8 mouse cellular contexts compared by ENCODE assay signal in genomic region chr4:63398854-63399609, GRCm38 (mm10). TPM values are rescaled to one million over a fixed set of nuclear protein-coding genes. Genes with fewer than 3 reads are reported as not detected.
DNase-seq lines count a peak whose midpoint lies in the region; ATAC-seq and TF ChIP-seq lines count a peak whose summit lies in the region.

No protein-coding gene starts in this region.

- no peak overlapping the region for H3K9ac ChIP-seq in forebrain, embryonic 12.5 days
- no peak overlapping the region for H3K9ac ChIP-seq in forebrain, embryonic 11.5 days (ENCODE audit: low read length)

- intact Hi-C loops in left cerebral cortex, adult 2 months (cut with DNase I) = no loop called here

- peaks cover 45% of the 10 kb centered on the region for H3K4me1 ChIP-seq in forebrain, embryonic 12.5 days
- H3K4me1 ChIP-seq in forebrain, embryonic 11.5 days (replicated peaks; ENCODE audit: control insufficient read depth, insufficient read depth, low read length) = peaks cover 7% of the 10 kb centered on the region; the same call in 1 of the 2 replicates
- H3K4me1 ChIP-seq in lung, adult 2 months (ENCODE audit: control insufficient read depth, insufficient read depth, low read length) = peaks cover 18% of the 10 kb centered on the region

- DNase-seq in forebrain, embryonic 11.5 days (ENCODE audit: low spot score) = no peak
- peak; percentile 37 for DNase-seq in lung, adult 2 months
- peak; percentile 66 to 79 for DNase-seq in spleen, postnatal 4 days (ENCODE audit: low spot score in 2 of 2)
- DNase-seq in left cerebral cortex, adult 2 months (ENCODE audit: extremely low spot score in 1 of 2, low spot score in 2 of 2) = no peak

- TF ChIP-seq POLR2A in lung, adult 2 months (IDR thresholded peaks at IDR 0.05; ENCODE audit: borderline replicate concordance, extremely low read depth, low read depth, low read length) = no peak

- no peak overlapping the region for H3K4me2 ChIP-seq in forebrain, embryonic 12.5 days
- H3K4me2 ChIP-seq in forebrain, embryonic 11.5 days (ENCODE audit: low read depth, low read length, severe bottlenecking) = no peak overlapping the region

- no peak overlapping the region for H3K4me3 ChIP-seq in forebrain, embryonic 12.5 days (replicated peaks)
- H3K4me3 ChIP-seq in forebrain, embryonic 11.5 days (ENCODE audit: low read depth, low read length) = no peak overlapping the region
- H3K4me3 ChIP-seq in lung, adult 2 months (replicated peaks; ENCODE audit: extremely low read depth, low read depth, low read length) = no peak overlapping the region
- H3K4me3 ChIP-seq in left cerebral cortex, adult 2 months = no peak overlapping the region

- H3K36me3 ChIP-seq in forebrain, embryonic 12.5 days (replicated peaks) = peaks cover 38% of the 10 kb centered on the region
- H3K36me3 ChIP-seq in forebrain, embryonic 11.5 days (ENCODE audit: control insufficient read depth, insufficient read depth, low read length) = no peaks in the 10 kb centered on the region; the same call in 1 of the 2 replicates

- no peak for TF ChIP-seq CTCF in lung, adult 2 months (IDR thresholded peaks at IDR 0.05; ENCODE audit: insufficient read depth, low read length)
- no peak for TF ChIP-seq CTCF in left cerebral cortex, adult 2 months (IDR thresholded peaks at IDR 0.05)

- WGBS in forebrain, embryonic 12.5 days = 77% methylated on average over 11 of the region's 11 CpGs
- WGBS in forebrain, embryonic 11.5 days = 79% methylated on average over 11 of the region's 11 CpGs
- WGBS in lung, adult 2 months = 21% methylated on average over 11 of the region's 11 CpGs

- H3K27me3 ChIP-seq in forebrain, embryonic 12.5 days = no peaks in the 10 kb centered on the region
- no peaks in the 10 kb centered on the region for H3K27me3 ChIP-seq in forebrain, embryonic 11.5 days (ENCODE audit: control insufficient read depth, insufficient read depth, low read length)

- peak overlapping the region; percentile 10 for H3K27ac ChIP-seq in forebrain, embryonic 12.5 days
- no peak overlapping the region for H3K27ac ChIP-seq in forebrain, embryonic 11.5 days (ENCODE audit: low read depth, low read length)
- H3K27ac ChIP-seq in left cerebral cortex, adult 2 months = no peak overlapping the region

- H3K9me3 ChIP-seq in forebrain, embryonic 12.5 days = no peaks in the 10 kb centered on the region
- H3K9me3 ChIP-seq in forebrain, embryonic 11.5 days (ENCODE audit: control insufficient read depth, low read length) = no peaks in the 10 kb centered on the region

- ATAC-seq in forebrain, embryonic 12.5 days (ENCODE audit: low FRiP score) = no peak
- ATAC-seq in forebrain, embryonic 11.5 days (replicated peaks; ENCODE audit: low FRiP score) = no peak
- peak; percentile 64 for ATAC-seq in common myeloid progenitor, adult 5-6 weeks (replicated peaks; ENCODE audit: low read depth, poor library complexity, severe bottlenecking)
- peak; percentile 65 to 71 for ATAC-seq in hematopoietic stem cell, adult 5-6 weeks (replicated peaks in 1 of 2; ENCODE audit: insufficient read depth in 1 of 2, low FRiP score in 2 of 2, low TSS enrichment in 1 of 2, low read depth in 1 of 2, poor library complexity in 2 of 2, severe bottlenecking in 2 of 2)
- ATAC-seq in cerebellum, adult (ENCODE audit: insufficient number of reproducible peaks, low FRiP score, low TSS enrichment) = no peak

RNA-seq across cellular contexts. Expression of gene Akna, which starts 4.1 kb away (rescaled TPM):
- polyA plus RNA-seq in forebrain, embryonic 12.5 days (2016; fragmentation: Nextera tagmentation; extraction: Ambion mirVana) = 24.6 and 29.3 TPM in 2 replicates
- 18.8 and 21.0 TPM in 2 replicates for polyA plus RNA-seq in forebrain, embryonic 11.5 days (2014; fragmentation: Nextera tagmentation; extraction: Ambion mirVana)
- 10.0 and 13.8 TPM in 2 replicates for total RNA-seq in common myeloid progenitor, adult 5-6 weeks (2017)
- 19.1 and 22.1 TPM in 2 replicates for total RNA-seq in hematopoietic stem cell, adult 5-6 weeks (2017)
- 22.2 and 22.7 TPM in 2 replicates for polyA plus RNA-seq in lung, adult 2 months (2012; rRNA removed)
- 1 to 10 TPM; 3.4 TPM for total RNA-seq in left cerebral cortex, adult 2 months (2021)

RNA-seq across cellular contexts. Expression of gene Orm2, which starts 36.8 kb away (rescaled TPM):
- polyA plus RNA-seq in forebrain, embryonic 12.5 days (2016; fragmentation: Nextera tagmentation; extraction: Ambion mirVana) = not detected in 2 replicates
- polyA plus RNA-seq in forebrain, embryonic 11.5 days (2014; fragmentation: Nextera tagmentation; extraction: Ambion mirVana) = not detected in 2 replicates
- total RNA-seq in common myeloid progenitor, adult 5-6 weeks (2017) = not detected in 2 replicates
- total RNA-seq in hematopoietic stem cell, adult 5-6 weeks (2017) = not detected in 2 replicates
- 0.45 and 0.49 TPM in 2 replicates for polyA plus RNA-seq in lung, adult 2 months (2012; rRNA removed)
- not detected for total RNA-seq in left cerebral cortex, adult 2 months (2021)

RNA-seq across cellular contexts. Expression of gene Orm3, which starts 43.1 kb away (rescaled TPM):
- not detected in 2 replicates for polyA plus RNA-seq in forebrain, embryonic 12.5 days (2016; fragmentation: Nextera tagmentation; extraction: Ambion mirVana)
- not detected in 2 replicates for polyA plus RNA-seq in forebrain, embryonic 11.5 days (2014; fragmentation: Nextera tagmentation; extraction: Ambion mirVana)
- not detected in 2 replicates for total RNA-seq in common myeloid progenitor, adult 5-6 weeks (2017)
- total RNA-seq in hematopoietic stem cell, adult 5-6 weeks (2017) = not detected in 2 replicates
- polyA plus RNA-seq in lung, adult 2 months (2012; rRNA removed) = 0.22 and 0.50 TPM in 2 replicates
- not detected for total RNA-seq in left cerebral cortex, adult 2 months (2021)

RNA-seq across cellular contexts. Expression of gene Orm1, which starts 54.7 kb away (rescaled TPM):
- not detected in 2 replicates for polyA plus RNA-seq in forebrain, embryonic 12.5 days (2016; fragmentation: Nextera tagmentation; extraction: Ambion mirVana)
- not detected in 2 replicates for polyA plus RNA-seq in forebrain, embryonic 11.5 days (2014; fragmentation: Nextera tagmentation; extraction: Ambion mirVana)
- total RNA-seq in common myeloid progenitor, adult 5-6 weeks (2017) = 2.6 TPM in 1 of 2 replicates, not detected in the other
- 0.84 and 11.3 TPM in 2 replicates for total RNA-seq in hematopoietic stem cell, adult 5-6 weeks (2017)
- 3.9 and 4.7 TPM in 2 replicates for polyA plus RNA-seq in lung, adult 2 months (2012; rRNA removed)
- total RNA-seq in left cerebral cortex, adult 2 months (2021) = not detected

Comparison
In these comparisons a context has a peak if more than half of its experiments do, and no peak if none do; other contexts are left out.
1. ATAC-seq: peak in common myeloid progenitor, adult 5-6 weeks (single experiment) and hematopoietic stem cell, adult 5-6 weeks (2 of 2); none in forebrain, embryonic 12.5 days (single experiment), forebrain, embryonic 11.5 days (single experiment) and cerebellum, adult (single experiment).
2. DNase-seq: peak in lung, adult 2 months (single experiment) and spleen, postnatal 4 days (2 of 2); none in forebrain, embryonic 11.5 days (single experiment) and left cerebral cortex, adult 2 months (0 of 2).